8 mouse cellular contexts compared by ENCODE assay signal in genomic region chr6:73247452-73247851, GRCm38 (mm10). TPM values are rescaled to one million over a fixed set of nuclear protein-coding genes. Genes with fewer than 3 reads are reported as not detected.
DNase-seq lines count a peak whose midpoint lies in the region; ATAC-seq lines count a peak whose summit lies in the region.

No protein-coding gene starts in this region.

- no peaks in the 10 kb centered on the region for H3K27me3 ChIP-seq in hindbrain, embryonic 11.5 days (ENCODE audit: control insufficient read depth, insufficient read depth, low read length)
- H3K27me3 ChIP-seq in liver, embryonic 11.5 days (replicated peaks; ENCODE audit: control insufficient read depth, insufficient read depth, low read length) = no peaks in the 10 kb centered on the region
- H3K27me3 ChIP-seq in neural tube, embryonic 15.5 days (replicated peaks) = no peaks in the 10 kb centered on the region

- H3K36me3 ChIP-seq in hindbrain, embryonic 11.5 days (ENCODE audit: control insufficient read depth, insufficient read depth, low read length) = no peaks in the 10 kb centered on the region
- no peaks in the 10 kb centered on the region for H3K36me3 ChIP-seq in liver, embryonic 11.5 days (ENCODE audit: control insufficient read depth, insufficient read depth, low read length)
- H3K36me3 ChIP-seq in neural tube, embryonic 15.5 days = no peaks in the 10 kb centered on the region

- H3K4me2 ChIP-seq in hindbrain, embryonic 11.5 days (replicated peaks; ENCODE audit: low read depth, low read length) = no peak overlapping the region
- peak overlapping the region; percentile 81 for H3K4me2 ChIP-seq in liver, embryonic 11.5 days
- H3K4me2 ChIP-seq in neural tube, embryonic 15.5 days = peak overlapping the region; percentile 80

- no peak overlapping the region for H3K9ac ChIP-seq in hindbrain, embryonic 11.5 days (ENCODE audit: low read depth, low read length)
- H3K9ac ChIP-seq in liver, embryonic 11.5 days (ENCODE audit: low read depth, low read length) = no peak overlapping the region
- peak overlapping the region; percentile 94; the same call in 1 of the 2 replicates for H3K9ac ChIP-seq in neural tube, embryonic 15.5 days (replicated peaks)

- peak overlapping the region; percentile 82 for H3K4me3 ChIP-seq in hindbrain, embryonic 11.5 days (ENCODE audit: low read depth, low read length)
- H3K4me3 ChIP-seq in liver, embryonic 11.5 days (ENCODE audit: low read depth, low read length) = peak overlapping the region; percentile 91
- peak overlapping the region; percentile 99 for H3K4me3 ChIP-seq in neural tube, embryonic 15.5 days (replicated peaks)

- no peak overlapping the region for H3K27ac ChIP-seq in hindbrain, embryonic 11.5 days (ENCODE audit: low read depth, low read length)
- no peak overlapping the region for H3K27ac ChIP-seq in liver, embryonic 11.5 days (ENCODE audit: low read depth, low read length)
- no peak overlapping the region for H3K27ac ChIP-seq in neural tube, embryonic 15.5 days (replicated peaks)

- peak; percentile 67 for DNase-seq in cerebellum, adult 9-10 months
- no peak for DNase-seq in cerebellum, adult 8-10 months
- DNase-seq in A20 (ENCODE audit: low read depth, low spot score) = peak; percentile 59
- peak; percentile 59 for DNase-seq in c-Kit-positive CD71-positive TER-119-positive erythroid progenitor cells, embryonic 14.5 days (ENCODE audit: low spot score)
- peak; percentile 56 for DNase-seq in hindbrain, embryonic 11.5 days (ENCODE audit: low spot score)
- no peak for DNase-seq in liver, embryonic 11.5 days (ENCODE audit: low spot score)
- DNase-seq in gastrocnemius, postnatal 10 days = no peak

- ATAC-seq in hindbrain, embryonic 11.5 days (ENCODE audit: low FRiP score) = no peak
- no peak for ATAC-seq in liver, embryonic 11.5 days (replicated peaks; ENCODE audit: low FRiP score)
- peak; percentile 11; the same call in 1 of the 2 replicates for ATAC-seq in neural tube, embryonic 15.5 days (ENCODE audit: low FRiP score)

- WGBS in hindbrain, embryonic 11.5 days = 41% methylated on average over 4 of the region's 4 CpGs
- 42% methylated on average over 4 of the region's 4 CpGs for WGBS in liver, embryonic 11.5 days
- WGBS in neural tube, embryonic 15.5 days = 43% methylated on average over 4 of the region's 4 CpGs

- no peaks in the 10 kb centered on the region for H3K4me1 ChIP-seq in hindbrain, embryonic 11.5 days (replicated peaks; ENCODE audit: control insufficient read depth, insufficient read depth, low read length)
- H3K4me1 ChIP-seq in liver, embryonic 11.5 days (replicated peaks; ENCODE audit: control insufficient read depth, insufficient read depth, low read length) = 0 out of 2 replicates have a peak, but pooled peaks cover 7% of the 10 kb centered on the region
- H3K4me1 ChIP-seq in neural tube, embryonic 15.5 days = peaks cover 24% of the 10 kb centered on the region

- H3K9me3 ChIP-seq in hindbrain, embryonic 11.5 days (ENCODE audit: control insufficient read depth, low read length) = no peaks in the 10 kb centered on the region
- H3K9me3 ChIP-seq in liver, embryonic 11.5 days (ENCODE audit: control insufficient read depth, low read length) = no peaks in the 10 kb centered on the region
- no peaks in the 10 kb centered on the region for H3K9me3 ChIP-seq in neural tube, embryonic 15.5 days (replicated peaks)

RNA-seq across cellular contexts. Expression of gene Suclg1, which starts 0.7 kb away (rescaled TPM):
- polyA plus RNA-seq in hindbrain, embryonic 11.5 days (2014; fragmentation: Nextera tagmentation; extraction: Ambion mirVana) = 177 and 188 TPM in 2 replicates
- 188 and 206 TPM in 2 replicates for polyA plus RNA-seq in liver, embryonic 11.5 days (2014; fragmentation: Nextera tagmentation; extraction: Ambion mirVana)
- 132 and 142 TPM in 2 replicates for polyA plus RNA-seq in neural tube, embryonic 15.5 days (2015; fragmentation: Nextera tagmentation; extraction: Ambion mirVana)
- total RNA-seq in gastrocnemius, postnatal 10 days (2021) = 100 to 1,000 TPM; 389 to 428 TPM

RNA-seq across cellular contexts. Expression of gene Dnah6, which starts 26.0 kb away (rescaled TPM):
- polyA plus RNA-seq in hindbrain, embryonic 11.5 days (2014; fragmentation: Nextera tagmentation; extraction: Ambion mirVana) = 0.42 and 0.71 TPM in 2 replicates
- 0.01 and 0.03 TPM in 2 replicates for polyA plus RNA-seq in liver, embryonic 11.5 days (2014; fragmentation: Nextera tagmentation; extraction: Ambion mirVana)
- polyA plus RNA-seq in neural tube, embryonic 15.5 days (2015; fragmentation: Nextera tagmentation; extraction: Ambion mirVana) = 0.09 and 0.22 TPM in 2 replicates
- total RNA-seq in gastrocnemius, postnatal 10 days (2021) = under 1 TPM; 0.05 to 0.11 TPM

Comparison
In these comparisons a context has a peak if more than half of its experiments do, and no peak if none do; other contexts are left out.
1. DNase-seq: peak in cerebellum, adult 9-10 months (single experiment), A20 (single experiment), c-Kit-positive CD71-positive TER-119-positive erythroid progenitor cells, embryonic 14.5 days (single experiment) and hindbrain, embryonic 11.5 days (single experiment); none in cerebellum, adult 8-10 months (single experiment), liver, embryonic 11.5 days (single experiment) and gastrocnemius, postnatal 10 days (single experiment).
2. Peak in every context shown above with its lines, with median percentiles within 50 percentile points of each other: H3K4me3 ChIP-seq.